Mouse (Mus musculus) lung, postnatal 10 days (tissue): Measurements from ENCODE around the gene Pex6.
A peak's percentile ranks its signal among the peaks of the same experiment; 100 is the strongest.

ENCODE experiments used
- DNase-seq: peaks from one replicate; pipeline ENCODE4 v3.0.0; 2021

The Pex6 gene

GRCm38 (mm10) chr17:46701489-46701888 is 9.8 kb upstream of the Pex6 start:
- DNase-seq = no peak

DNA sequence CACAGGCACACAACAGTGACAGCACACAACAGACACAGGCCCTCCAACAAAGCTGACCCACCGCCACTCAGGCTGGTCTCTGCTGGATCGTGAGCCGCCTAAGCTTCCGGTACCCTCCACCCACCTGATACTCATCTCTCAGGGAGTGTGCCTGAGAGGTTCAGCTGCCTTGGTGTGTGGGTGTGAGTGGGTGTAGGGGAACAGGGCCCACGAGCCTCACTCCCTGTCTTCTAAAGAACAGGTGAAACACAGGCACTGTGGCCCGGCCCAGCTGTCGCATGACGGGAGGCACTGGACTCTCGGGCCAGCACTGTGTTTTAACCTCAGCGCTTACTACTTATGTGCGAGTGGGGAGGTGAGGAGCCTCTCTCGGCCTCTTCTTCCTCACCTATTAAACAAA is 9.2 kb upstream of the Pex6 start:
- no peak for DNase-seq

GRCm38 (mm10) chr17:46702506-46702905 is 8.8 kb upstream of the Pex6 start:
- no peak for DNase-seq

DNA sequence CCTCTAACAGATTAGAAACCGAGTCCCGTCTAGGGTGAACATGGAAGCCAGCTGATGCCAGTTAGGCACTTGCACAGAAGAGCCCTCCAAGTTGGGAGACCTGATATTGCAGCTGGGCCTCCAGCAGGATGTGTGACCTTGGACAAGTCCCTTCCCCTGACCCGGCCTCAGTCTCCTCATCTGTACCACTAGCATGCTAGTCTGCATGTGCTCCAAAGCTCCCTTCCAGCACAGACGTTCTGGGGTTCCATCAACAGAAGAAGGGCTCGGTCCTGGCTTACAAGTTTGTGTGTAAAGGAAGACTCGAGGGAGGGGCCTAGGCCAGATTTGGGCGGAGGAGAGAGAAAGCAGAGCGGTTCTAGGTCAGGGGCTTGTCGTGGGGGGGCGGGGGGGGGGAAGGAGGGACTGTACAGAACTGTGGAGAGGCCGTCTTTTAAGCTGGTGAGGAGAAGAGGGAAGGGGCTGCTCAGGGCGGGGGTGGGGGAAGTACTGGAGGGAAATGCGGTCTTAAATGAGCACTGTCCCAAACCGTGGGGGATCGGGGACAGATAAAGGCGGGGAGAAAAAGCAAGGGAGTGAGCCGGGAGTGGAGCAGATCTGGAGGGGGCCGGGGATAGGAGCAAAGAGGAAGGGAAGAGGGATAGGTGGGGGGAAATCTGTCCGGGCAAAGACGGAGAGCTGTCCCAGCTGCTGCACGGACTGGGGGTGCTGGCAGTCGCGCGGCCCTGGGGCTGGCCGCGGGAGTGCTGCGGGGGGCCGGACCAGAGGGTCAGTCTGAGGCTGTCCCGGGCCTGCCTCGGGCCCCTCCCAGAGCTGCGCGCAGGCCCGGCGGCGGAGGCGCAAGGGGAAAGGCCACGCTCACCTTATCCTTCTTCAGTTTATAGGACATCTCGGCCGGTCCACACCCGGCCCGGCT is 7.0 kb upstream of the Pex6 start:
- DNase-seq = peak; percentile 40

DNA sequence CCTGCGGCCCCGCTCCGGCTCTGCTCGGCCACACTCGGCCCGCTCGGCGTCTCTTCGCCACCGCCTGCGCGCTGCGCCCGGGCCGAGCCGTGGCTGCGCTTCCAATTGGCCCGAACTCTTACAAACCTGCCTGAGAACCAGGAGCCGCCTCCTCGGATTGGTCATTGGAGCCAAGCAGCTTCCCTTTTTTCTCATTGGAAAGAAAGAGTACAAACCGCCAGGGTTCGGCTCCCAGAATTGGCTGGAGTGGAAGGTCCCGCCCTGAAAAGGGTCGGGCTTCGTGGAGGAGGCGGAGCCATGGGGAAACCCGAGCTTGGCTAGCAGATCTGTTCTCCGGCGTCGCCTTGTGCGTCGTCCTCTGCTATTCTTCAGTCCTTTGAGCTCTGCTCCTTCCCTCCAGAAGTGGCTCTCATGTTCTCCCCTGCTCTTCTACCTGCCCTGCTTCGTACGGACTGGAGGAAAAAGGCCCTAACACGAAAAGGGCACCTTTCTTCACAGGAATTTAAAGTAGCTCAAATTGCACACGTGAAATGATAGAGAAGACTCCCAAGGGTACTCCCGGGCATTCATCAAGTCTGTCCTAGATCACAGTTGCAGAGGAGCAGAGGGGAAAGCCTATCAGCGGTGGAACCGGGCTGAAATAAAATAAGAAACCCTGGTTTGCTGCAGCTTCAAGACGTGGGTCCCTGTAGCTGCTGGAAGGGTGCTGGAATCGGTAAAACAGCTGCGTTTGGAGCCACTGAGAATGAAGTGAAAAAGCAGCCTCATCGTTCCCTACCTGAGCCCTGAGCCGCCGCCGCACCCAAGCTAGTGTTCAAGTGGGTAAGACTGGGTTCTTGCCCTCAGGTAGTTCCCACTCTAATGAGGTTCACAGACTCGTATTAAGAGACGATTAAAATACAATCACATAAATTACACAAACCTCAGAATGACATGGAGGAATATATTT is 6.1 kb upstream of the Pex6 start, which contains the start of gene Ppp2r5d:
Gene Ppp2r5d, minus strand, starts transcription at position 225 of the 949 bp plus-strand sequence.
- DNase-seq = peak; percentile 99

GRCm38 (mm10) chr17:46706375-46707089 is 4.7 kb upstream of the Pex6 start:
- DNase-seq = peak; percentile 38

DNA sequence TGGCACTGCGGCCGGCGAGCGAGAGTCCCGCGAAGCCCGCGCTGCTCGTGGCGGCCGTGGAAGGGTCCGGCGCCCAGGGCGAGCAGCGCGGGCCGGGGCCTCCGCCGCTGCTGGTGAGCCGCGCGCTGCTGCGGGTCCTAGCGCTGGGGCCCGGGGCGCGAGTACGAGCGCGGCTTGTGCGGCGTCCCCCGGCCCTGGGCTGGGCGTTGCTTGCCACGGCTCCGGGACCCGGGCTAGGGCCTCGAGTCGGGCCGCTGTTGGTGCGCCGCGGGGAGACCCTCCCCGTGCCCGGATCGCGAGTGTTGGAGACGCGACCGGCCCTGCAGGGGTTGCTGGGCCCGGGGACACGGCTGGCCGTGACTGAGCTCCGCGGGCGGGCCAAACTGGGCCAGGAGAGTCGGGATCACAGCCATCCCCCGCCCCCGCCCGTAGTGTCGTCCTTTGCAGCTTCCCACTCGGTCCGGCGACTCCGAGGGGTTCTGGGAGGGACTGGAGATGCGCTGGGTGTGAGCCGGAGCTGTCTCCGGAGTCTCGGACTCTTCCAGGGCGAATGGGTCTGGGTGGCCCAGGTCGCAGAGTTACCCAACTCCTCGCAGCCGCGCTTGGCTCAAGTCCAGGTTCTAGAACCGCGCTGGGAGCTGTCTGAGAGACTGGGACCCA is 479 bp downstream of the Pex6 start:
- DNase-seq = peak; percentile 65

DNA sequence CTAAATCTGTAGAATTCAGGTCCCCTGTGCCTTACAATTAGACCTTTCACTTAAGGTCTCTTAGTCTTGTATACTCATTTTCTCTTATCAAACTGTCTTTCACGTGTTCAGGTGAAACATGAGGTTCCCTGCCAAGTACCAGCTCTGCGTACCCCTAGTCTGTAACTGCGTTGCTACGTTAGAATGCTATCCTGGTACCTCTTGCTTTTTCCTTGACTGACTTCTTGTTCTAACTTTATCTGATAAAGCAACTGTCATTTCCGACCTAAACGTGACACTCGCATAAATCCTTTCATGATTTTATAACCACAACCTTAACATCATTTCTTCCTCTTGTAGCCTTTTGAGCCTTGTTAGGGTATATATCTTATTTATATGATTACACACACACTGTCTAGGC is 1.2 kb downstream of the Pex6 start:
- no peak for DNase-seq

DNA sequence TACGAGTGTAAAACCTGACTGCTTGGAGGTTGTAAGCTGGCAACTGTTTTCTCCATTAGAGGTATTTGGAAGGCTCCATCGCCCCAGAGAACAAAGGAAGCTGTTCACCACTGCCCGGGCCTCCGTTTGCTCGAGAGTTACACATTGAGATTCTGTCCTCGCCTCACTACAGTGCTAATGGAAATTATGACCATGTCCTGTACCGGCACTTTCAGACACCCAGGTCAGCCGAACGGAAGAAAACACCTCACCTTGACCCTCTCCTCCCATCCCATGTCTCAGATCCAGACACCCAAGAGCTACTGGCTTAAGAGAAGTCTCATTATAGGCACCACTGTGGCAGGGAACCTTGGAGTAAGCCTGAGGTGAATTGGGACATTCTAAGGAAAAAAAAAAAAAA is 2.6 kb downstream of the Pex6 start:
- no peak for DNase-seq

- no peak for DNase-seq
Observed at GRCm38 (mm10) chr17:46714756-46715481, 3.7 kb downstream of the Pex6 start.

GRCm38 (mm10) chr17:46721077-46721476 is 9.8 kb downstream of the Pex6 start:
- no peak for DNase-seq

DNA sequence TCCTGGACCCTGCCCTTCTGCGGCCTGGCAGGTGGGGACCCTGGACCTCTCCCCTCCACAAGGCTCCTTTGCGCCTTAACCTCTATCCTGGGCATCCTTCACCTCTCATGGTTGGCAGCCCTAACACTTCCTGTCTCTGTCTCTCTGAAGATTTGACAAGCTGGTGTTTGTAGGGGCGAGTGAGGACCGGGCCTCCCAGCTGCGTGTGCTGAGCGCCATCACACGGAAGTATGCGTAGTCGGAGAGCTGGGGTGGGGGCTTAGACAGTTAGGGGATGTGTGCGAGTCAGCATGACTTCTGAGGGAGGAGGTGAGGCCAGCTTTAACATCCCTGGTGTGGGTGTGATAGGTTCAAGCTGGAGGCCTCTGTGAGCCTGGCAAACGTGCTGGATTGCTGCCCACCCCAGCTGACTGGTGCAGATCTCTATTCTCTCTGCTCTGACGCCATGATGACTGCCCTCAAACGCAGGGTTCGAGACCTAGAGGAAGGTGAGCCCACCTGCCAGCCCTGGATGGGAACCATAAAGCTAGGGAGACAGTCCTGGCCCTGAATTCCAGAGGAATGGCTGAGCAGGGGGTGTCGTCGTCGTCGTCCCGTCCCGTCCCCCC is 13.3 kb downstream of the Pex6 start:
- no peak for DNase-seq

- peak; percentile 64 for DNase-seq
Observed at GRCm38 (mm10) chr17:46725273-46725672, 14.0 kb downstream of the Pex6 start.

DNA sequence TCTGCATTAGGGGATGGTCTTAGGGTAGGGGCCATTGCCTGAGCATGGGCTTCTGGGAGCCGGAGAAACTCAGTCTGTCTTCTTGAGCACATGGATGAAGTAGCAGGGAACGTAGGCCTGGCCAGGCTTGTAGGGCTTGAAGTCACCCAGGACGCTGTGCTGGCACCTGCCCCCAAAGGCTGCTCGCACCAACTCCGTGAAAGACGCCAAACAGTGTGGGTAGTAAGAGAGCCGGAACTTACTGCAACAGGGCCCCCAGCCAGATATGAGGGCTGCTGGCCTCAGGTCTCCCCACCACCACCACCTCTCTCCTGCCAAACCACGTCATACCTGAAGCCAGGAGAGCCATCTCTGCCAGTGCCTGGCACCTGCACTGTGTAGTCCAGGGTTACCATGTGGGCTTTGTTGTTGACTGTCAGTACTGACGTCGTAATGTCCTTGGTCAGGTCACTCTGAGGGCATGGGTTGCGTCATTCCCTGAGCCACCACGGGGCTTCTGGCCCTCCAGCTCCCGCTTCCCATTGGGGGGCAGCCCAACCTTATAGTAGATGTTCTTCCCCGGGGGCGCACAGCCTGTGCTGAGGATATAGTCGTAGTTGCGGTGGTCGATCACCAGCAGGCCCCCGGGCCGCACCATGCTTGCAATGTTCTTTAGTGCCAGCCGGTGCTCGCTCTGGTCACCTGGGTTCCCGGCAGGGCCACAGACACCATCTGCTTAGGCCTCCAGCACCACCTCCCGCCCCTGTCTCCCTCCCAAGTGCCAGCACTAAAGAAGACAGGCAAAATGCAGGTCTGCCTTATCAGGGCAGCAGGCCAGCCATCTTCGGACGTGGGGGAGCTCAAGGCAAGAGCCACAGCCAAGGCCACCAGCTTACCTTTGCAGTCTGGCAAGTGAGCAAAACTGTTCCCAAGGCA is 14.7 kb downstream of the Pex6 start:
- DNase-seq = no peak

DNA sequence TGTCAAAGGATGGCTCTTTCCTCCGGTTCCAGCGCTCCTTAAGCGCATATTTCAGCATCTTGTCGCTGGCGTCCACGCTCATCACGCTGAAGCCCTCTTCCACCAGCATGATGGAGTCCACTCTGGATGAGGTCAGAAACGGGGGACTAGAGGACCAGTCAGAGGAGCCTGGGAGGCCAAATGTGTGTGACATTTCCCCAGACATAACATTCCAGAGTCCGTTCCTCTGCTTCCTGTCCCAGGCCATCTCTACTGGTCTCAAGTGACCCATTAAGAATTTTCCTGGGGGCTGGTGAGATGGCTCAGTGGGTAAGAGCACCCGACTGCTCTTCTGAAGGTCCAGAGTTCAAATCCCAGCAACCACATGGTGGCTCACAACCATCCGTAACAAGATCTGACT is 16.0 kb downstream of the Pex6 start:
- no peak for DNase-seq

GRCm38 (mm10) chr17:46728021-46728420 is 16.8 kb downstream of the Pex6 start:
- peak; percentile 46 for DNase-seq

- no peak for DNase-seq
Observed at GRCm38 (mm10) chr17:46728496-46728895, 17.2 kb downstream of the Pex6 start.

DNA sequence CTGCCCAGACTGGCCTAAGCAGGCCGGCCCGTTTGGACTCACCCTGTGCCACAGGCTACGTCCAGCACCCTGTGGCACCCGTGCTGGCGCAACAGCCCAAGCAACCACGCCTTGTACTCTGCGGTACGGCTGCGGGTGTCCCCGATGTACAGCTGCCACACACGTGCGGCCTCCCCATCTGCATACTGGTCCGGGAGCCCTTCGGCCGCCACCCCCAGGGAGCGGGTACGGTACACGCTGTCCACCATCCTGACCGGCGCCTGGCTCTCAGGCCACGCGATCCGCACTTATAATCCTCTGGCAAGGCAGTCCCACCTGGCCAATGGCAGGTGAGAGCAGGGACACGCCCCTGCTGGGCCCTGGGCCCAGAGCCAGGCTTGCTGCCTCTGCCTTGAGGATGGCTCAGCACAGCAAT is 17.6 kb downstream of the Pex6 start, which contains the start of gene Gnmt:
Gene Gnmt, minus strand, starts transcription at position 265 of the 415 bp plus-strand sequence.
- peak; percentile 59 for DNase-seq

DNA sequence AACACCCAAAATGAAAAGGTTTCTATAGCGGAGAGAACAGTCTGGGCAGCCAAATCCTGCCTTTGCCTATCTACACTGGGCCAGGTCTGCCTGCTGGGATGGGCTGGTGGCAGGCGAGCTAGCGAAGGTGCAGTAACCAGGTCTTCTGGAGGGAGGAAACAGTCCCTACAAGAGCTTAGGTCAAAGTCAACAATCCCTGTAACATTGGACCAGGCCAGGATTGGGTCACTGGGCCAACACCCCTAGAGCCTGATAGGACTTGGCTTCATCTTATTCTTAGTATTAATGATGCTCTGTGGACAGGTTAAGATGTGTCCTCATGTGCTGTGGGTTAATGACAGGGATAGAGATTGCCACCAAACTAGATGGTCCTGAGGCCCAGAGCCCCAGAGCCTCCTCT is 22.8 kb downstream of the Pex6 start:
- no peak for DNase-seq

DNA sequence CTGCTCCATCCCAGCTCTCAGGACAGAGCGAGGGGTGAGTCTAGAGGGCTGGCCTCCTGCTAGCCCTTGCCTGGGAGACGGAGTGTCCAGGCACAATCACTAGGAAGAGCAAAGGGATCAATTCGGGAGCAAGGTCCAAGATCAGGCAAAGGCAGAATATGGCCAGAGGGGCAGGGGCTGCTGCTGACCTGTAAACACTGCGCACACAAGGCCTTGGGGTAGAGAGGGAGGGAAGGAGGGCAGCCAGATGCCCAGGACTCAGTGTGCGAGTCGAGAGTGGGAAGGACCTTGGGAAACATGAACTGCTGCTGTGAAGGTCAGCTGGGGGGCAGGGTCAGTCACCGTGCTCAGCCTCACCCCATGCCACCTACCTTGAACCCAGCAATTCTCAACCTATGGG is 24.0 kb downstream of the Pex6 start:
- DNase-seq = no peak
